Mouse (Mus musculus): Measurements from ENCODE around the gene Olfr1338. TPM values are rescaled to one million over a fixed set of nuclear protein-coding genes. Genes with fewer than 3 reads are reported as not detected.

Gene Olfr1338
- not detected in 2 replicates for polyA plus RNA-seq (2012; rRNA removed; ENCODE audit: low replicate concordance)

GRCm38 (mm10) chr4:118758637-118759036 is at the start of gene Olfr1338:
TSS of gene Olfr1338 (minus strand) at chr4:118758737.

DNA sequence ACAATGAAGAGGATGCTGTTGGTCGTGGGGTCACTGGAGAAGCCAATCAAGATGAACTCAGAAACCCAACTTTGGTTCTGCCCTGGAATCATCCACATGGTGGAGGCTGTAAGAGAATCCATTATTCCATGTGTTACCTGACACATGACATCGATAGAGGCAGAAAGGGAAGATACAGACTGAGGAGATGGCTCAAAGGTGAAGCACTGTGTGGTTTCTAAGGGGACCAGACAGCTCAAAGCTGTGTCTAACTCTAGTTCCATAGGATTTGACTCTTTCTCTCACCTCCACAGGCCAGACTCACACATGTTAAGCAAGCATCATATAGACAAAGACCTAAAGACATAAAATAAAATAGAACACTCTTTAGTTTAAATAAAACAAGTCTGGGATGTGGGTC is 23.9 kb upstream of the Olfr1338 start, which contains the start of gene Olfr1337:
Gene Olfr1337, minus strand, starts transcription at position 101 of the 400 bp plus-strand sequence.

DNA sequence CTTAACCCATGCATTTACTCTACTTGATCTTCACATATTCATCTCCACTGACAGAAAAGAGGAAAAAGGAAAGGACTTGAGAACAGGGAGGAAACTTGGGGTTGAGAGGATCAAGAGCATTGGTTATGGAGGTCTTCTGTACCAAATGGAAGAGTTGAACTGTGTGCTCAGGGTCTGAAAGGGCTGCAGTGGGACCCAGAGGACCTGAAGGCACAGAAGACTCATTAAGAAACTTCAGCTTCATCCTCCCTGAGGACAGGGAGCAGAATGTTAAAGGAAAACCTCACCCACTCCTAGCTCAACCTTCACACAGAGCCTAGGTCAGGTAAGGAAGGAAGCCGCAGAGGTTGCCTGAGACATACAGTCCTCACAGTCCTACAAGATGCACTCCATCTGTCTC is 26.7 kb downstream of the Olfr1338 start, which contains the start of gene Olfr1339:
Gene Olfr1339, plus strand, starts transcription at position 301 of the 400 bp plus-strand sequence.

GRCm38 (mm10) chr4:118719838-118720237 is 38.7 kb downstream of the Olfr1338 start, which contains the start of gene Olfr1340:
TSS of gene Olfr1340 (plus strand) at chr4:118720138.

DNA sequence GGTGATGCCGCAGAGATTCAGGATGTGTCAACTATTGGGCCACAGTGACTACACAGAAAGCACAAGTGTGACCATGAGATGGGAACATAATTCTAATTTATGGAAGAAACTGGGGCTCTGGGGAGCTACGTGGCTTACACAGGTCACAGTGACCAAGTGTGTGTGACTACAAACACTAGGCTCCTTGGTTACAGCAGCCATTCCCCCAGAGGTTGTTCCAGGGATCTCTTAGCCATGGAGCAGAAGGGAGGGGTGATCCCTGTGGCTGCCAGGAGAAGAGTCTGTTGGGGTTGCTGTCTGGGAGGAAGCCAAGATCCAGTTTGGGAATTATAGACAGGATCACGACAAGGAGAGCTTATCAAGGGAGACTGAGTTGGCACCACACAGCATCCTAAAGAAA is 55.3 kb downstream of the Olfr1338 start, which contains the start of gene Olfr1341:
Gene Olfr1341, plus strand, starts transcription at position 301 of the 400 bp plus-strand sequence.

Other genes with a start within 250 kb of the Olfr1338 start
- 123 and 172 TPM in 2 replicates for gene 2610528J11Rik, start 231.7 kb downstream of the Olfr1338 start, polyA plus RNA-seq (2012; rRNA removed; ENCODE audit: low replicate concordance)
- 39.9 and 58.3 TPM in 2 replicates for gene Tmem125, start 214.7 kb downstream of the Olfr1338 start, polyA plus RNA-seq (2012; rRNA removed; ENCODE audit: low replicate concordance)
- gene Cfap57, start 138.0 kb downstream of the Olfr1338 start, polyA plus RNA-seq (2012; rRNA removed; ENCODE audit: low replicate concordance), result 0.09 TPM in 1 of 2 replicates, not detected in the other
- 5.3 and 6.0 TPM in 2 replicates for gene Ebna1bp2, start 137.9 kb downstream of the Olfr1338 start, polyA plus RNA-seq (2012; rRNA removed; ENCODE audit: low replicate concordance)
- not detected in 2 replicates for gene Olfr62, start 99.8 kb downstream of the Olfr1338 start, polyA plus RNA-seq (2012; rRNA removed; ENCODE audit: low replicate concordance)
- not detected in 2 replicates for gene Olfr1342, start 66.0 kb downstream of the Olfr1338 start, polyA plus RNA-seq (2012; rRNA removed; ENCODE audit: low replicate concordance)
- not detected in 2 replicates for gene Olfr1341, start 55.2 kb downstream of the Olfr1338 start, polyA plus RNA-seq (2012; rRNA removed; ENCODE audit: low replicate concordance)
- not detected in 2 replicates for gene Olfr1340, start 38.6 kb downstream of the Olfr1338 start, polyA plus RNA-seq (2012; rRNA removed; ENCODE audit: low replicate concordance)
- gene Olfr1339, start 26.6 kb downstream of the Olfr1338 start, polyA plus RNA-seq (2012; rRNA removed; ENCODE audit: low replicate concordance), result not detected in 2 replicates
- gene Olfr1337, start 23.8 kb upstream of the Olfr1338 start, polyA plus RNA-seq (2012; rRNA removed; ENCODE audit: low replicate concordance), result not detected in 2 replicates
- gene Olfr1335, start 51.2 kb upstream of the Olfr1338 start, polyA plus RNA-seq (2012; rRNA removed; ENCODE audit: low replicate concordance), result not detected in 2 replicates
- not detected in 2 replicates for gene Olfr1333, start 77.5 kb upstream of the Olfr1338 start, polyA plus RNA-seq (2012; rRNA removed; ENCODE audit: low replicate concordance)
- gene Olfr1331, start 105.9 kb upstream of the Olfr1338 start, polyA plus RNA-seq (2012; rRNA removed; ENCODE audit: low replicate concordance), result not detected in 2 replicates
- not detected in 2 replicates for gene Olfr1330, start 129.9 kb upstream of the Olfr1338 start, polyA plus RNA-seq (2012; rRNA removed; ENCODE audit: low replicate concordance)
- gene Olfr1329, start 158.7 kb upstream of the Olfr1338 start, polyA plus RNA-seq (2012; rRNA removed; ENCODE audit: low replicate concordance), result not detected in 2 replicates
- gene Olfr1328, start 179.9 kb upstream of the Olfr1338 start, polyA plus RNA-seq (2012; rRNA removed; ENCODE audit: low replicate concordance), result not detected in 2 replicates
- not detected in 2 replicates for gene Lao1, start 202.8 kb upstream of the Olfr1338 start, polyA plus RNA-seq (2012; rRNA removed; ENCODE audit: low replicate concordance)